15 mouse cellular contexts compared by ENCODE assay signal in the genomic region with DNA sequence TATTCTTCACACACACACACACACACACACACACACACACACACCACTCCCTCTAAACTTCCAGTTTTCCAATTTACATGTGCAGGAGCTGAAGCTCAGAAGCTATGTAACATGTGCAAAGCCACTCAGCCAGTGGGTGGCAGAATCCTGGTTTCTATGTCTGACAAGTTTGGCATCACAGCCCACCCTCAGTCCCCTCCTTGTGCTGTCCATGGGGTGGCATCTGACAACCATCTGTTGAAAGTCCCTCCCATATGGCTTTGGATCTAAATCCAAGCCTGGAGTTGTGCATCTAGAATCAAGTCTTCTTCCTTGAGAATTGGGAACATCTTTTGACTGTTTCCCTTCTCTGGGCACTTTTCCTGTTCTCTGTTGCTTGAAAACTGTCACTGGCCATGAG.
DNase-seq lines count a peak whose midpoint lies in the region; ATAC-seq and TF ChIP-seq lines count a peak whose summit lies in the region.
"Had no signal": no experiment of that assay in that cellular context is flagged by ENCODE, and none has a peak within 500 bp of the region (broad histone marks: within the 10 kb centered on the region; RNA-seq: fewer than 3 reads in every experiment).

No protein-coding gene starts in this region.

- no peak overlapping the region for H3K9ac ChIP-seq in forebrain, embryonic 14.5 days (ENCODE audit: low read length)
- no peak overlapping the region for H3K9ac ChIP-seq in forebrain, embryonic 11.5 days (ENCODE audit: low read length)
- H3K9ac ChIP-seq: lung, embryonic 14.5 days had no signal

- TF ChIP-seq CTCF in layer of hippocampus, adult 2 months (conservative IDR thresholded peaks at IDR 0.05) = peak; percentile 50

- peak; percentile 19 for DNase-seq in forebrain, embryonic 14.5 days (ENCODE audit: low spot score)
- no peak for DNase-seq in forebrain, embryonic 11.5 days (ENCODE audit: low spot score)
- peak; percentile 81 for DNase-seq in brain, adult 2 months (ENCODE audit: low read depth, low spot score)
- peak; percentile 43 to 57 for DNase-seq in layer of hippocampus, adult 2 months (ENCODE audit: low spot score in 2 of 2)
- DNase-seq in left cerebral cortex, postnatal 4 days = peak; percentile 68
- DNase-seq in kidney, postnatal 10 days = no peak
- DNase-seq: adrenal gland, postnatal 25 days; cerebellum, adult 18-20 months; heart, adult 18-20 months; heart, postnatal 14 days; lung, embryonic 14.5 days had no signal

- 0 out of 2 replicates have a peak, but pooled peaks have one; percentile 34 for ATAC-seq in forebrain, embryonic 14.5 days
- ATAC-seq in forebrain, embryonic 11.5 days (replicated peaks; ENCODE audit: low FRiP score) = no peak
- ATAC-seq in activated CD4-positive, CD25-positive, alpha-beta regulatory T cell, adult 4 months = no peak
- no peak for ATAC-seq in erythroid progenitor cell, adult 5-6 weeks (replicated peaks; ENCODE audit: low FRiP score, poor library complexity, severe bottlenecking)

- H3K27me3 ChIP-seq in forebrain, embryonic 14.5 days (replicated peaks; ENCODE audit: control insufficient read depth, insufficient read depth, low read length) = no peaks in the 10 kb centered on the region
- no peaks in the 10 kb centered on the region for H3K27me3 ChIP-seq in forebrain, embryonic 11.5 days (ENCODE audit: control insufficient read depth, insufficient read depth, low read length)

- no peaks in the 10 kb centered on the region for H3K36me3 ChIP-seq in forebrain, embryonic 14.5 days (ENCODE audit: control insufficient read depth, insufficient read depth, low read length)
- H3K36me3 ChIP-seq in forebrain, embryonic 11.5 days (ENCODE audit: control insufficient read depth, insufficient read depth, low read length) = no peaks in the 10 kb centered on the region
- H3K36me3 ChIP-seq: G1E had no signal

- intact Hi-C loops in left cerebral cortex, postnatal 4 days (cut with DNase I) = no loop called here

- H3K9me3 ChIP-seq in forebrain, embryonic 14.5 days (replicated peaks; ENCODE audit: control insufficient read depth, low read length) = no peaks in the 10 kb centered on the region
- no peaks in the 10 kb centered on the region for H3K9me3 ChIP-seq in forebrain, embryonic 11.5 days (ENCODE audit: control insufficient read depth, low read length)
- H3K9me3 ChIP-seq: G1E had no signal

- no peak overlapping the region for H3K27ac ChIP-seq in forebrain, embryonic 14.5 days (ENCODE audit: low read depth, low read length)
- H3K27ac ChIP-seq in forebrain, embryonic 11.5 days (ENCODE audit: low read depth, low read length) = no peak overlapping the region
- no peak overlapping the region for H3K27ac ChIP-seq in layer of hippocampus, adult 2 months
- H3K27ac ChIP-seq: kidney, postnatal 0 days had no signal

- no peak overlapping the region for H3K4me2 ChIP-seq in forebrain, embryonic 14.5 days (ENCODE audit: low read length)
- no peak overlapping the region for H3K4me2 ChIP-seq in forebrain, embryonic 11.5 days (ENCODE audit: low read depth, low read length, severe bottlenecking)
- H3K4me2 ChIP-seq: lung, embryonic 14.5 days had no signal

- H3K4me1 ChIP-seq in forebrain, embryonic 14.5 days (ENCODE audit: control insufficient read depth, insufficient read depth, low read length) = no peaks in the 10 kb centered on the region
- no peaks in the 10 kb centered on the region for H3K4me1 ChIP-seq in forebrain, embryonic 11.5 days (replicated peaks; ENCODE audit: control insufficient read depth, insufficient read depth, low read length)

- no peak overlapping the region for H3K4me3 ChIP-seq in forebrain, embryonic 14.5 days (ENCODE audit: low read depth, low read length)
- H3K4me3 ChIP-seq in forebrain, embryonic 11.5 days (ENCODE audit: low read depth, low read length) = no peak overlapping the region
- no peak overlapping the region for H3K4me3 ChIP-seq in layer of hippocampus, adult 2 months

Comparison
In these comparisons a context has a peak if more than half of its experiments do, and no peak if none do; other contexts are left out.
1. DNase-seq: peak in forebrain, embryonic 14.5 days (single experiment), brain, adult 2 months (single experiment), layer of hippocampus, adult 2 months (2 of 2) and left cerebral cortex, postnatal 4 days (single experiment); none in forebrain, embryonic 11.5 days (single experiment) and kidney, postnatal 10 days (single experiment).